Mouse (Mus musculus) thymus, adult 2 months (tissue): ENCODE measurements around the gene Lrrc8a. TPM values are rescaled to one million over a fixed set of nuclear protein-coding genes. Genes with fewer than 3 reads are reported as not detected.

Source experiments
- DNase-seq: peaks from one replicate; pipeline ENCODE4 v3.0.0; 2021
- H3K27ac ChIP-seq: fragments of 200-500 bp; 2 replicates; pipeline ENCODE4 v1.5.1; 2012; ENCODE audit warnings: low read length, control low read depth; ENCODE audit not compliant: control insufficient read depth, insufficient read depth
- H3K27me3 ChIP-seq: fragments of 200-500 bp; 2 replicates; pipeline ENCODE4 v1.6.1; 2012; ENCODE audit warnings: mild to moderate bottlenecking, low read length, moderate library complexity, mixed read lengths; ENCODE audit not compliant: control insufficient read depth, insufficient read depth
- H3K36me3 ChIP-seq: fragments of 200-500 bp; 2 replicates; pipeline ENCODE4 v1.6.1; 2012; ENCODE audit warnings: mild to moderate bottlenecking, low read length, moderate library complexity; ENCODE audit not compliant: control insufficient read depth, insufficient read depth
- H3K4me1 ChIP-seq: fragments of 200-500 bp; replicated peaks from 2 replicates; pipeline ENCODE4 v1.6.1; 2012; ENCODE audit warnings: low read length; ENCODE audit not compliant: control insufficient read depth, insufficient read depth
- H3K4me3 ChIP-seq: fragments of 200-500 bp; 2 replicates; pipeline ENCODE4 v1.5.1; 2012; ENCODE audit warnings: mild to moderate bottlenecking, low read length, control low read depth, moderate library complexity; ENCODE audit not compliant: control insufficient read depth, insufficient read depth
- CTCF ChIP-seq: fragments of 200-500 bp; IDR thresholded peaks from 2 replicates; pipeline ENCODE4 v1.5.1; 2012; ENCODE audit warnings: mild to moderate bottlenecking, control low read depth, low read length, moderate library complexity, borderline replicate concordance; ENCODE audit not compliant: control insufficient read depth, poor library complexity, insufficient read depth; ENCODE audit errors: extremely low read depth
- POLR2A ChIP-seq: fragments of 200-500 bp; IDR thresholded peaks from 2 replicates; pipeline ENCODE4 v1.6.1; 2012; ENCODE audit warnings: mild to moderate bottlenecking, low read length, control low read depth, moderate library complexity; ENCODE audit not compliant: control insufficient read depth, poor library complexity, insufficient read depth; ENCODE audit errors: extremely low read depth
- WGBS: fragments of 180-500 bp; shearing (Covaris S2); methylation state at CpG from one replicate; pipeline ENCODE4 v1.1.7; 2018; 5-methylcytosine and 5-hydroxymethylcytosine counted together
- polyA plus RNA-seq: library from polyadenylated mRNA; depleted of rRNA; stranded (reverse); fragments of >200 nt; gene quantifications from 2 replicates; pipeline ENCODE4 v1.2.3, GENCODE M21; 2012

Gene Lrrc8a
- polyA plus RNA-seq, 1 experiment = 27.3 TPM

- no peak for TF ChIP-seq CTCF
- TF ChIP-seq POLR2A = no peak
- H3K36me3 ChIP-seq = peaks cover 15% of the 10 kb centered on the region; the same call in 1 of the 2 replicates
- no peak overlapping the region for H3K4me3 ChIP-seq
- no peak overlapping the region for H3K27ac ChIP-seq
- 79% methylated on average over 4 of the region's 4 CpGs for WGBS
- no peaks in the 10 kb centered on the region for H3K27me3 ChIP-seq
- H3K4me1 ChIP-seq = peaks cover 44% of the 10 kb centered on the region
- DNase-seq = no peak
Measured at GRCm38 (mm10) chr2:30247681-30248080, 10.2 kb downstream of the Lrrc8a start.

- no peak overlapping the region for H3K27ac ChIP-seq
- TF ChIP-seq CTCF = no peak
- TF ChIP-seq POLR2A = no peak
- H3K27me3 ChIP-seq = no peaks in the 10 kb centered on the region
- peaks cover 8% of the 10 kb centered on the region; the same call in 1 of the 2 replicates for H3K36me3 ChIP-seq
- no peak for DNase-seq
- 97% methylated on average over 3 of the region's 3 CpGs for WGBS
- H3K4me3 ChIP-seq = no peak overlapping the region
- peaks cover 53% of the 10 kb centered on the region for H3K4me1 ChIP-seq
Measured at GRCm38 (mm10) chr2:30249182-30249581, 11.7 kb downstream of the Lrrc8a start.

- DNase-seq = no peak
- 93% methylated on average over 10 of the region's 10 CpGs for WGBS
- Histone ChIP-seq H3K36me3 (peaks cover 6% of the 10 kb centered on the region), H3K27me3 (no peaks in the 10 kb centered on the region), H3K27ac (peak overlapping the region; percentile 19; the same call in 1 of the 2 replicates), H3K4me3 (no peak overlapping the region), H3K4me1 (peaks cover 48% of the 10 kb centered on the region)
- TF ChIP-seq POLR2A (no peak), CTCF (no peak)
Measured at GRCm38 (mm10) chr2:30250166-30251128, 12.9 kb downstream of the Lrrc8a start.

GRCm38 (mm10) chr2:30251417-30252104 is 14.0 kb downstream of the Lrrc8a start:
- peak; percentile 85 for DNase-seq

GRCm38 (mm10) chr2:30252521-30252920 is 15.0 kb downstream of the Lrrc8a start:
- no peak for DNase-seq
- H3K27ac ChIP-seq = peak overlapping the region; percentile 53

More at GRCm38 (mm10) chr2:30251417-30252104, 14.0 kb downstream of the Lrrc8a start:
- Histone ChIP-seq H3K4me1 (peaks cover 42% of the 10 kb centered on the region), H3K27ac (peak overlapping the region; percentile 83), H3K4me3 (no peak overlapping the region), H3K36me3 (peaks cover 17% of the 10 kb centered on the region), H3K27me3 (no peaks in the 10 kb centered on the region)
- TF ChIP-seq POLR2A (0 out of 2 replicates have a peak, but pooled peaks have one; percentile 45), CTCF (peak; percentile 14; the same call in 1 of the 2 replicates)
- 34% methylated on average over 5 of the region's 5 CpGs for WGBS

GRCm38 (mm10) chr2:30253809-30254208 is 16.3 kb downstream of the Lrrc8a start:
- H3K4me3 ChIP-seq = no peak overlapping the region
- TF ChIP-seq CTCF = no peak
- TF ChIP-seq POLR2A = no peak
- no peaks in the 10 kb centered on the region for H3K27me3 ChIP-seq
- peak; percentile 19 for DNase-seq
- H3K4me1 ChIP-seq = peaks cover 59% of the 10 kb centered on the region
- H3K27ac ChIP-seq = peak overlapping the region; percentile 53; the same call in 1 of the 2 replicates
- 11% methylated on average over 5 of the region's 5 CpGs for WGBS
- peaks cover 26% of the 10 kb centered on the region for H3K36me3 ChIP-seq

More at GRCm38 (mm10) chr2:30252521-30252920, 15.0 kb downstream of the Lrrc8a start:
- Histone ChIP-seq H3K36me3 (peaks cover 26% of the 10 kb centered on the region), H3K27me3 (no peaks in the 10 kb centered on the region), H3K4me1 (peaks cover 50% of the 10 kb centered on the region), H3K4me3 (no peak overlapping the region)
- TF ChIP-seq POLR2A = no peak
- no peak for TF ChIP-seq CTCF
- WGBS = 38% methylated on average over 3 of the region's 3 CpGs
